Mouse (Mus musculus) limb, embryonic 14.5 days (tissue): ENCODE data around the gene Elf3. TPM values are rescaled to one million over a fixed set of nuclear protein-coding genes. Genes with fewer than 3 reads are reported as not detected.

Experiments
- ATAC-seq: fragments of 200-750 bp; cut with Nextera tagmentation; 2 replicates; pipeline ENCODE4 v1.8.0; 2017; ENCODE audit warnings: low read depth, moderate number of reproducible peaks, moderate TSS enrichment; ENCODE audit not compliant: low FRiP score
- DNase-seq: peaks from one replicate; pipeline ENCODE4 v3.0.0-alpha.2; 2015; ENCODE audit warnings: low spot score
- H3K27ac ChIP-seq: fragments of 300-500 bp; sonication (generic); replicated peaks from 2 replicates; pipeline ENCODE4 v1.5.1; 2014; ENCODE audit warnings: low read depth, mild to moderate bottlenecking, low read length, moderate library complexity, mixed read lengths
- H3K27me3 ChIP-seq: fragments of 300-500 bp; sonication (generic); 2 replicates; pipeline ENCODE4 v1.6.1; 2014; ENCODE audit warnings: low read length, mixed read lengths; ENCODE audit not compliant: control insufficient read depth, insufficient read depth
- H3K36me3 ChIP-seq: fragments of 300-500 bp; sonication (generic); 2 replicates; pipeline ENCODE4 v1.6.1; 2014; ENCODE audit warnings: mild to moderate bottlenecking, low read length, moderate library complexity, mixed read lengths; ENCODE audit not compliant: control insufficient read depth, insufficient read depth
- H3K4me1 ChIP-seq: fragments of 300-500 bp; sonication (generic); 2 replicates; pipeline ENCODE4 v1.6.1; 2014; ENCODE audit warnings: antibody characterized with exemption, low read length, mixed read lengths; ENCODE audit not compliant: control insufficient read depth, insufficient read depth
- H3K4me2 ChIP-seq: fragments of 300-500 bp; sonication (generic); replicated peaks from 2 replicates; pipeline ENCODE4 v1.6.1; 2014; ENCODE audit warnings: low read depth, mild to moderate bottlenecking, low read length, moderate library complexity; ENCODE audit not compliant: severe bottlenecking
- H3K4me3 ChIP-seq: fragments of 300-500 bp; sonication (generic); replicated peaks from 2 replicates; pipeline ENCODE4 v1.5.1; 2014; ENCODE audit warnings: low read length
- H3K9ac ChIP-seq: fragments of 300-500 bp; sonication (generic); 2 replicates; pipeline ENCODE4 v1.6.1; 2014; ENCODE audit warnings: mild to moderate bottlenecking, low read depth, low read length, moderate library complexity; ENCODE audit not compliant: severe bottlenecking
- H3K9me3 ChIP-seq: fragments of 300-500 bp; sonication (generic); 2 replicates; pipeline ENCODE4 v1.6.1; 2016; ENCODE audit warnings: low read length; ENCODE audit not compliant: control insufficient read depth
- POLR2A ChIP-seq: fragments of 200-500 bp; IDR thresholded peaks from 2 replicates; pipeline ENCODE4 v1.8.0; 2012; ENCODE audit warnings: inconsistent platforms, mild to moderate bottlenecking, moderate library complexity, borderline replicate concordance; ENCODE audit not compliant: insufficient read depth, insufficient read length; ENCODE audit errors: extremely low read depth
- WGBS: fragments of 180-500 bp; shearing (Covaris S2); extraction: QIAGEN DNeasy Blood & Tissue Kit; methylation state at CpG from one replicate; pipeline ENCODE4 v1.1.7; 2014; 5-methylcytosine and 5-hydroxymethylcytosine counted together
- polyA plus RNA-seq, 2 experiments: library from polyadenylated mRNA; depleted of rRNA in 1 of 2; stranded (reverse) in 1 of 2; unstranded in 1 of 2; fragments of >200 nt; fragmentation: Nextera tagmentation in 1 of 2; extraction: Ambion mirVana in 1 of 2; gene quantifications; 2 replicates each; pipeline versions ENCODE4 v1.2.1 to v1.2.3; 2012 to 2014

Elf3 gene
- polyA plus RNA-seq, 2 experiments: 2.8 to 6.4 TPM

DNA sequence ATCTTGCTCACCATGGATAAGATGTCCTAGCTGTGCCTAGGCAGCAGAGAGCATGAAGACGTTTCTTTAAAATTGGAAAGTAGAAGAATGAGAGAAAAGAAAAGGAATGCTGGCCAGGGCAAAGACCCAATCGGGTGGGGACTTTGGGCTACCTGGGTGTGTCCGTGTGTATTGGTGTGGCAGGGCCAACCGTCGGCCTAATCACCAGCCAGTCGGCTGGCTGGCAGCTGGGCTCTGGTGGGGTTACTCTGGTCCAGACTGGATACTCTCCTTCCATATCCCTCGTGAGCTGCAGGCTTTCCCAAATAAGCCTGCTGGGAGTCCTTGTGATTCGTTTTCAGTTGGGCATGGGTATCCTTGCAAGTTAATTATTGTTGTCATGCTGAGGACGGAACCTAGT is 49.7 kb downstream of the Elf3 start:
- Histone ChIP-seq H3K27me3 (no peaks in the 10 kb centered on the region), H3K4me2 (no peak overlapping the region), H3K9ac (no peak overlapping the region), H3K27ac (no peak overlapping the region), H3K36me3 (no peaks in the 10 kb centered on the region), H3K4me1 (no peaks in the 10 kb centered on the region), H3K9me3 (no peaks in the 10 kb centered on the region), H3K4me3 (no peak overlapping the region)
- ATAC-seq (no peak), DNase-seq (no peak)
- 64% methylated on average over 9 of the region's 9 CpGs for WGBS
- no peak for TF ChIP-seq POLR2A

DNA sequence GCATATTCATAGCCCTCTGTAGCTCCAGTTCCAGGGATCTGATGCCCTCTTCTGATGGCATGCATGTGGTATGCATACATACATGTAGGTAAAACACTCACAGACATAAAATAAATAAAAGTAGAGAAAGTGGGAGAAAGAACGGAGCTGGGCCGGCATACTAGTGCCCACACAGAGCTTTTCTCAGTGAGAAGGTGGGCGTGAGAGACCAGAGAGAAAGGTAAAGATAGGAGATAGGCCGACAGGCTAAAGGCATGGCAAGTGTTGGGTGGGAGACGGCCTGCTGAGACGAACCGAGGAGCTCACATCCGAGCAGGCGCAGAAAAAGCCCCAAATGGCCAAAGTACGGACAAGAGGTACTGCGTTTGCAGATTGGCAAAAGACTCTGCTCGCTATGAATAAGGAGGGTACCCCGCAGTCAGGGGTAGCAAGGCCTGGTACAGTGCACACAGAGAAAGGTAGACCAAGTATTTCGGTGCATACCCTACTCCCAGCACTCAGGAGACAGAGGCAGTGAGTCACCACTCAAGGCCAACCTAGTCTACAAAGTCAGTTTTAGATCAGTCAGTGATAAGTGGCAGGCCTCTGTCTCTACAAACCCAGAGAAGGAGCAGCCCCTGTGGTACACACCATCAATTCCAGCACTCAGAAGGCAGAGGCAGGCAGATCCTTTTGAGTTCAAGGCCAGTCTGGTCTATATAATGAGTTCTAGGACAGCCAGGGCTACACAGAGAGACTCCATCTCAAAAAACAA is 51.6 kb downstream of the Elf3 start:
- ATAC-seq (no peak), DNase-seq (no peak)
- TF ChIP-seq POLR2A: no peak
- H3K9ac ChIP-seq: no peak overlapping the region
- H3K36me3 ChIP-seq: no peaks in the 10 kb centered on the region
- no peaks in the 10 kb centered on the region for H3K27me3 ChIP-seq
- H3K9me3 ChIP-seq: no peaks in the 10 kb centered on the region
- H3K4me1 ChIP-seq: no peaks in the 10 kb centered on the region; the same call in 1 of the 2 replicates
- WGBS: 93% methylated on average over 14 of the region's 14 CpGs
- H3K27ac ChIP-seq: no peak overlapping the region
- H3K4me3 ChIP-seq: no peak overlapping the region
- H3K4me2 ChIP-seq: no peak overlapping the region

DNA sequence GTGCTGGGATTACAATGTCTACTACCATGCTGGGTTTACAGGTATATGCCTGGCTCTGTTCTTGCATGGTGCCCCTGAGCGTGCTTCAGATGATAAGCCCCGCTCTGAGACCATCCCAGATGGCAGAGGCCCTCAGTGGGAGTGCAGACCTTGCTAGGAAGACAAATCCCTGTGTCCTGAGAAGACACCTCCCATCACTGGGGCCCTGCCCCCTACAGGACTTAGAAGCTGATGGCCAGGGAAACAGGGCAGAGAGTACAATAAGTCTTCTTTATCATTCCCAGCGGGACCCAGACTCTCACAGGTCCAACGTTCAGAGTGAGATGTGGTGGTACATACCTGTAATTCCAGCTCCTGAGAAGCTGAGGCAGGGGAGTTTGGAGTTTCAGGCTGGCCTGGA is 53.1 kb downstream of the Elf3 start:
- H3K4me3 ChIP-seq: no peak overlapping the region
- 71% methylated on average over 4 of the region's 4 CpGs for WGBS
- TF ChIP-seq POLR2A: no peak
- DNase-seq: no peak
- H3K9ac ChIP-seq: no peak overlapping the region
- ATAC-seq: no peak
- H3K27me3 ChIP-seq: no peaks in the 10 kb centered on the region
- no peaks in the 10 kb centered on the region; the same call in 1 of the 2 replicates for H3K4me1 ChIP-seq
- H3K9me3 ChIP-seq: no peaks in the 10 kb centered on the region
- H3K36me3 ChIP-seq: no peaks in the 10 kb centered on the region
- H3K4me2 ChIP-seq: no peak overlapping the region
- no peak overlapping the region for H3K27ac ChIP-seq

DNA sequence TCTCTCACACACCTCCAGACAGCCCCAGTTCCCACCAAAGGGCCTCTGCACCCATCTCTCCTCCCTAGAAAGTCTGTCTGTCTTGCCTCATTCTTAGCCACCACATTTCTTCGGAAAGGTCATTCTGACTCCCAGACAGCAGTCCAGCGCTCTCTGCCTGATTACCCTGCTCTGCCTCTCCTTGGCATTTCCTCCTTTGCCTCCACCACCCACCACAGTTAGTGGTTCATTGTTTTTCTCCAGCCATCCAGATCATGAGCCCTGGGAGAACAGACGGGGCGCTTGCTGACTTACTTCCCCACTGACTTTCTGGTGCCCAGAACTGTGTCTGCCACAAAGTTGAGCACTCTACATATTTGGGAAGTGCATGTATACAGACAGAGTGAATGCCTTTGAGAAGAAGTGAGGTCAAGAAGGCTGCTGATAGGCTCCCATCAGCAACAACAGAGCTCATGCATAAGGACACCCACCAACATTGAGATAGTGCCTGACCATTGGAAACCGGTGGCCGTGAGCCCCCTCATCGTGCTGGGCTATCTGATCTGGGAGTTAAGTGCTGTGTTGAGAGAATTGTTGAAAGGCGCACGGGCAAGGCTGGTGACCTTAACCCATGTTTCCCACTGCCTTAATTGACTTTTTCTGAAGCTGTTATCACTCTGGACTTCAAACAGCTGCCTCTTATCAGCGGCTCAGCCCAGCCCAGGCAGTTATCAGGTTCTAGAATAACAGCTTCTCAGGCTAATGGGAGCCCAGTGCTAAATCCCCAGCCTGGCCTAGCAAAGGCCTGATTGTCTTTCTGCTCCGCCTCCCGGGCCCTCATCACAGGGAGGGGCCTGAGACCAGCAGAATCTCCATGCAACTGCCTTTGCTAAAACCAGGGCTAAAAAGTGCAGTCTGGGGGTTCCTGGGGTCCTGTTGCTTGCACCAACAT is 53.9 kb downstream of the Elf3 start:
- Histone ChIP-seq H3K27ac (no peak overlapping the region), H3K9me3 (no peaks in the 10 kb centered on the region), H3K9ac (no peak overlapping the region), H3K4me3 (no peak overlapping the region), H3K36me3 (no peaks in the 10 kb centered on the region), H3K4me1 (peaks cover under 1% of the 10 kb centered on the region), H3K27me3 (no peaks in the 10 kb centered on the region), H3K4me2 (no peak overlapping the region)
- no peak for TF ChIP-seq POLR2A
- 43% methylated on average over 12 of the region's 12 CpGs for WGBS
- no peak for ATAC-seq
- DNase-seq: no peak

Other genes with a start within 250 kb of the Elf3 start
- 3.2 and 4.2 TPM in 2 replicates for gene Lgr6, start 153.3 kb downstream of the Elf3 start, polyA plus RNA-seq (2012; rRNA removed)
- 8.3 and 9.5 TPM in 2 replicates for gene Lgr6, start 153.3 kb downstream of the Elf3 start, polyA plus RNA-seq (2014; fragmentation: Nextera tagmentation; extraction: Ambion mirVana)
- 3.6 and 3.9 TPM in 2 replicates for gene Ptpn7, start 125.9 kb downstream of the Elf3 start, polyA plus RNA-seq (2012; rRNA removed)
- 3.1 and 4.2 TPM in 2 replicates for gene Ptpn7, start 125.9 kb downstream of the Elf3 start, polyA plus RNA-seq (2014; fragmentation: Nextera tagmentation; extraction: Ambion mirVana)
- gene Arl8a, start 111.7 kb downstream of the Elf3 start, polyA plus RNA-seq (2012; rRNA removed): 88.1 and 88.8 TPM in 2 replicates
- gene Arl8a, start 111.7 kb downstream of the Elf3 start, polyA plus RNA-seq (2014; fragmentation: Nextera tagmentation; extraction: Ambion mirVana): 54.5 and 67.1 TPM in 2 replicates
- 0.08 and 0.13 TPM in 2 replicates for gene Gpr37l1, start 90.9 kb downstream of the Elf3 start, polyA plus RNA-seq (2012; rRNA removed)
- 0.14 TPM in 1 of 2 replicates, not detected in the other for gene Gpr37l1, start 90.9 kb downstream of the Elf3 start, polyA plus RNA-seq (2014; fragmentation: Nextera tagmentation; extraction: Ambion mirVana)
- 39.4 and 39.6 TPM in 2 replicates for gene Rnpep, start 25.5 kb upstream of the Elf3 start, polyA plus RNA-seq (2012; rRNA removed)
- gene Rnpep, start 25.5 kb upstream of the Elf3 start, polyA plus RNA-seq (2014; fragmentation: Nextera tagmentation; extraction: Ambion mirVana): 77.0 and 82.4 TPM in 2 replicates
- gene Timm17a, start 55.2 kb upstream of the Elf3 start, polyA plus RNA-seq (2012; rRNA removed): 51.7 and 56.1 TPM in 2 replicates
- 180 and 187 TPM in 2 replicates for gene Timm17a, start 55.2 kb upstream of the Elf3 start, polyA plus RNA-seq (2014; fragmentation: Nextera tagmentation; extraction: Ambion mirVana)
- 0.33 and 0.59 TPM in 2 replicates for gene Lmod1, start 66.2 kb upstream of the Elf3 start, polyA plus RNA-seq (2012; rRNA removed)
- gene Lmod1, start 66.2 kb upstream of the Elf3 start, polyA plus RNA-seq (2014; fragmentation: Nextera tagmentation; extraction: Ambion mirVana): 0.43 and 0.56 TPM in 2 replicates
- gene Shisa4, start 116.7 kb upstream of the Elf3 start, polyA plus RNA-seq (2012; rRNA removed): 26.5 and 39.2 TPM in 2 replicates
- gene Shisa4, start 116.7 kb upstream of the Elf3 start, polyA plus RNA-seq (2014; fragmentation: Nextera tagmentation; extraction: Ambion mirVana): 25.9 and 28.7 TPM in 2 replicates
- gene Ipo9, start 171.9 kb upstream of the Elf3 start, polyA plus RNA-seq (2012; rRNA removed): 145 and 208 TPM in 2 replicates
- gene Ipo9, start 171.9 kb upstream of the Elf3 start, polyA plus RNA-seq (2014; fragmentation: Nextera tagmentation; extraction: Ambion mirVana): 116 and 142 TPM in 2 replicates